Mouse (Mus musculus): Measurements from ENCODE around the gene Ccdc12. TPM values are rescaled to one million over a fixed set of nuclear protein-coding genes. Genes with fewer than 3 reads are reported as not detected.

The Ccdc12 gene
- polyA plus RNA-seq, 1 experiment from 2014 or later: 123 TPM

GRCm38 (mm10) chr9:110732623-110733022 is 76.3 kb downstream of the Ccdc12 start:
- Histone ChIP-seq H3K4me2 (peak overlapping the region; percentile 67), H3K4me1 (peaks cover 97% of the 10 kb centered on the region), H3K36me3 (peaks cover 41% of the 10 kb centered on the region), H3K27me3 (peaks cover 20% of the 10 kb centered on the region), H3K27ac (peak overlapping the region; percentile 84), H3K4me3 (peak overlapping the region; percentile 36), H3K9me3 (no peaks in the 10 kb centered on the region), H3K9ac (peak overlapping the region; percentile 66)
- WGBS: under 1% methylated on average over 26 of the region's 26 CpGs
- ATAC-seq (ENCODE audit: insufficient number of reproducible peaks, insufficient read depth, low FRiP score, low TSS enrichment, low read depth): peak; percentile 87

DNA sequence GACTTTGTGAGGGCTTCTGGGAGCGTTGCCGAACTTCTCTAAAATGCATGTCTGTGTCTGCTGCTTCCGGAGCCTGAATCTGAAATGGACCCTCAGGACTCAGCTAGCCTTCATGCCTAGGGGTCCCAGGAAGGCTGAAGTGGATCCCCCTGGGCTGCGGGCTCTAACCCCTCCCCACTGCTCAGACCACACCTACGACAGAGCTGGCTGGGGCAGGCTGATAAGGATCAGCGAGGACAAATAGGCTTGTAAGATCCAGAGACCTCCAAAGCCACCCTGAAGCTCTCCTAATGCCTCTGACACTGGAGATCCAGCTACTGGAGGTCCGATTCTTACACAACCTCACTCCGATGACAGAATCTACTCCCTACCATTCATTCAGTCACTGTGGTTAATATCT is 76.8 kb downstream of the Ccdc12 start:
- 5% methylated on average over 8 of the region's 8 CpGs for WGBS
- Histone ChIP-seq H3K27me3 (peaks cover 15% of the 10 kb centered on the region), H3K27ac (peak overlapping the region; percentile 84), H3K36me3 (peaks cover 37% of the 10 kb centered on the region), H3K9ac (peak overlapping the region; percentile 66), H3K9me3 (no peaks in the 10 kb centered on the region), H3K4me1 (peaks cover 96% of the 10 kb centered on the region), H3K4me3 (peak overlapping the region; percentile 36), H3K4me2 (peak overlapping the region; percentile 67)
- no peak for ATAC-seq (ENCODE audit: insufficient number of reproducible peaks, insufficient read depth, low FRiP score, low TSS enrichment, low read depth)

DNA sequence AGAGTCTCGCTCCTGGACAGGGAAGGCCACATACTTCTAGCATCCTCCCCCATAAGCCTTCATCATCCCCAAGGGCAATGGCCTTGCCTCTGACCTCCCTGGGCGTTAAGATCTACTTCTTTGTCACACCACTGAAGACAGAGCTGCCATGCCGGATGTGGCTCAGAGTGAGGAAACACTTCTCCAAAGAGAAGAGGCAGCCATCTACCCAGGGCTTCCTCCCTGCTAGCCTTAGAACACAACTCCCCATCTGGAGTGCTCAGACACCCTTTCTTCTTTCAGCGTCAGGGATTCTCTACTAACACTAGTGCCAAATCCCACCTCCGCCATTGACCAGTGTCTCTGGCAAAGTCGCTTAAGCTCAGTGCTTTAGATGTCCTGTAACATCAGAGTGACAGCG is 77.9 kb downstream of the Ccdc12 start:
- Histone ChIP-seq H3K4me2 (peak overlapping the region; percentile 67), H3K4me1 (peaks cover 92% of the 10 kb centered on the region), H3K27me3 (peaks cover 11% of the 10 kb centered on the region)

DNA sequence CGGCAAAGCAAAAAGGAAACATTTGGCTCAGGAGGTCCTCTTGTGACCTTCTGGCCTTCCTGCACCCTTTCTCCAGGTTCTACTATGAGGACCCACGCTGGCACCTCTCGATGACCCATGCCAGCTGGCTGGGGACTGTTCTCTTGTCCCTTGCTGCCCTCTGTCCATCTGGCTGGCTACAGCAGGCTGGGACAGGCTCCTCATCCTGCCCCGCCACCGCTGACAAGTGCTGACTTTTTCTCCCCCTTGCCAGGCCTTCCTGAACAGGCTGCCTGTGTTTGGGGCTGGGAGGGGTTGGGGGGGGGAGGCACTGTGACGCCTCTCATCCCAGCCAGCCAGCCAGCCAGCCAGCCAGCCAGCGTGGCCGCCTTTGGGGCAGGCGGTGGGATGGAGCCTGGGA is 80.1 kb downstream of the Ccdc12 start:
- H3K27ac ChIP-seq: 0 out of 2 replicates have a peak overlapping the region, but pooled peaks have one; percentile 24
- peak overlapping the region; percentile 49 for H3K9ac ChIP-seq
- no peaks in the 10 kb centered on the region for H3K9me3 ChIP-seq
- ATAC-seq (ENCODE audit: insufficient number of reproducible peaks, insufficient read depth, low FRiP score, low TSS enrichment, low read depth): no peak
- peak overlapping the region; percentile 39 for H3K4me2 ChIP-seq
- H3K36me3 ChIP-seq: peaks cover 24% of the 10 kb centered on the region
- H3K27me3 ChIP-seq: peaks cover 24% of the 10 kb centered on the region; the same call in 1 of the 2 replicates
- WGBS: 23% methylated on average over 9 of the region's 9 CpGs
- H3K4me3 ChIP-seq: peak overlapping the region; percentile 2; the same call in 1 of the 2 replicates
- peaks cover 90% of the 10 kb centered on the region for H3K4me1 ChIP-seq

More for the DNA sequence above, 77.9 kb downstream of the Ccdc12 start:
- 0 out of 2 replicates have a peak overlapping the region, but pooled peaks have one; percentile 7 for H3K9ac ChIP-seq
- H3K4me3 ChIP-seq: no peak overlapping the region
- no peaks in the 10 kb centered on the region for H3K9me3 ChIP-seq
- peaks cover 31% of the 10 kb centered on the region for H3K36me3 ChIP-seq
- WGBS: 75% methylated on average over 7 of the region's 7 CpGs
- no peak for ATAC-seq (ENCODE audit: insufficient number of reproducible peaks, insufficient read depth, low FRiP score, low TSS enrichment, low read depth)
- H3K27ac ChIP-seq: no peak overlapping the region

- Histone ChIP-seq H3K4me1 (peaks cover 74% of the 10 kb centered on the region), H3K4me2 (peak overlapping the region; percentile 69; the same call in 1 of the 2 replicates)
- ATAC-seq (ENCODE audit: insufficient number of reproducible peaks, insufficient read depth, low FRiP score, low TSS enrichment, low read depth): no peak
Observed at GRCm38 (mm10) chr9:110738054-110738453, 81.8 kb downstream of the Ccdc12 start.

DNA sequence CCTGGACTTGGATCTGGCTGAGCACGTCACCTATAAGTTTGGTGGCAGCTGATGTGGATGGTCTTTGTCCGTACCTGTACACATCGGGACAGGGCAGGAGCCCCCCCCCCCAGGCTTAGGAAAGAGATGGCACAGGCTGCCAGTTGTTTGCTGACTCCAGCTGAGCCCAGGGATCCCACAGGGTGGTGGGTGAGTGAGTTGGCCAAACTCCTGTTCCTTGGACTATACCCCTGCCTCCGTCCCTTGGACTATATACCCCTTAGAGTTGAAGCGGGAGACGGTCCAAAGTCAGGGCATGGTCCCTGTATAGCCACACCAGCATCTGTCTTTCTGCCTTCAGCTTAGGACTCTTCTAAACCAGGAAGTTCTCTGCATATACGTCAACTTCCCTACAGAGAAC is 83.7 kb downstream of the Ccdc12 start:
- H3K9me3 ChIP-seq: no peaks in the 10 kb centered on the region
- no peak overlapping the region; the same call in 1 of the 2 replicates for H3K27ac ChIP-seq
- ATAC-seq (ENCODE audit: insufficient number of reproducible peaks, insufficient read depth, low FRiP score, low TSS enrichment, low read depth): no peak
- H3K9ac ChIP-seq: peak overlapping the region; percentile 95
- 87% methylated on average over 7 of the region's 7 CpGs for WGBS
- H3K27me3 ChIP-seq: peaks cover 41% of the 10 kb centered on the region
- H3K4me2 ChIP-seq: peak overlapping the region; percentile 69
- peaks cover 24% of the 10 kb centered on the region for H3K36me3 ChIP-seq
- peak overlapping the region; percentile 81 for H3K4me3 ChIP-seq
- H3K4me1 ChIP-seq: peaks cover 63% of the 10 kb centered on the region

More at GRCm38 (mm10) chr9:110738054-110738453, 81.8 kb downstream of the Ccdc12 start:
- Histone ChIP-seq H3K27me3 (peaks cover 29% of the 10 kb centered on the region; the same call in 1 of the 2 replicates), H3K27ac (no peak overlapping the region), H3K36me3 (peaks cover 24% of the 10 kb centered on the region), H3K9ac (0 out of 2 replicates have a peak overlapping the region, but pooled peaks have one; percentile 32), H3K4me3 (peak overlapping the region; percentile 10; the same call in 1 of the 2 replicates), H3K9me3 (no peaks in the 10 kb centered on the region)
- 34% methylated on average over 1 of the region's 1 CpGs for WGBS

GRCm38 (mm10) chr9:110741711-110742294 is 85.5 kb downstream of the Ccdc12 start, which contains the start of gene Myl3:
Gene Myl3, plus strand, starts transcription at chr9:110741861.
- H3K4me1 ChIP-seq: peaks cover 56% of the 10 kb centered on the region
- 2% methylated on average over 17 of the region's 17 CpGs for WGBS

GRCm38 (mm10) chr9:110742295-110742950 is 86.1 kb downstream of the Ccdc12 start:
- H3K4me1 ChIP-seq: peaks cover 56% of the 10 kb centered on the region
- WGBS: 0% methylated on average over 54 of the region's 71 CpGs
- peak overlapping the region; percentile 95 for H3K9ac ChIP-seq
- peak; percentile 72 for ATAC-seq (ENCODE audit: insufficient number of reproducible peaks, insufficient read depth, low FRiP score, low TSS enrichment, low read depth)
- H3K4me3 ChIP-seq: peak overlapping the region; percentile 81
- H3K36me3 ChIP-seq: peaks cover 15% of the 10 kb centered on the region
- H3K4me2 ChIP-seq: peak overlapping the region; percentile 69
- H3K9me3 ChIP-seq: no peaks in the 10 kb centered on the region
- H3K27ac ChIP-seq: peak overlapping the region; percentile 98
- peaks cover 44% of the 10 kb centered on the region for H3K27me3 ChIP-seq

More at GRCm38 (mm10) chr9:110741711-110742294, 85.5 kb downstream of the Ccdc12 start, which contains the start of gene Myl3:
- peak within 1 kb of the TSS; percentile 98 for H3K27ac ChIP-seq
- H3K36me3 ChIP-seq: peaks cover 17% of the 10 kb centered on the region
- peak within 1 kb of the TSS; percentile 95 for H3K9ac ChIP-seq
- peaks cover 44% of the 10 kb centered on the region for H3K27me3 ChIP-seq
- H3K4me2 ChIP-seq: peak within 1 kb of the TSS; percentile 69
- no peak for ATAC-seq (ENCODE audit: insufficient number of reproducible peaks, insufficient read depth, low FRiP score, low TSS enrichment, low read depth)
- H3K9me3 ChIP-seq: no peaks in the 10 kb centered on the region
- H3K4me3 ChIP-seq: peak within 1 kb of the TSS; percentile 81

- H3K4me3 ChIP-seq: peak overlapping the region; percentile 81
- WGBS: under 1% methylated on average over 43 of the region's 49 CpGs
- peaks cover 44% of the 10 kb centered on the region for H3K27me3 ChIP-seq
- H3K4me1 ChIP-seq: peaks cover 53% of the 10 kb centered on the region
- no peaks in the 10 kb centered on the region for H3K9me3 ChIP-seq
- ATAC-seq (ENCODE audit: insufficient number of reproducible peaks, insufficient read depth, low FRiP score, low TSS enrichment, low read depth): peak; percentile 12; the same call in 1 of the 2 replicates
- H3K9ac ChIP-seq: peak overlapping the region; percentile 95
- H3K27ac ChIP-seq: peak overlapping the region; percentile 98
- H3K4me2 ChIP-seq: peak overlapping the region; percentile 69
- peaks cover 15% of the 10 kb centered on the region for H3K36me3 ChIP-seq
Observed at GRCm38 (mm10) chr9:110742951-110743455, 86.7 kb downstream of the Ccdc12 start.

DNA sequence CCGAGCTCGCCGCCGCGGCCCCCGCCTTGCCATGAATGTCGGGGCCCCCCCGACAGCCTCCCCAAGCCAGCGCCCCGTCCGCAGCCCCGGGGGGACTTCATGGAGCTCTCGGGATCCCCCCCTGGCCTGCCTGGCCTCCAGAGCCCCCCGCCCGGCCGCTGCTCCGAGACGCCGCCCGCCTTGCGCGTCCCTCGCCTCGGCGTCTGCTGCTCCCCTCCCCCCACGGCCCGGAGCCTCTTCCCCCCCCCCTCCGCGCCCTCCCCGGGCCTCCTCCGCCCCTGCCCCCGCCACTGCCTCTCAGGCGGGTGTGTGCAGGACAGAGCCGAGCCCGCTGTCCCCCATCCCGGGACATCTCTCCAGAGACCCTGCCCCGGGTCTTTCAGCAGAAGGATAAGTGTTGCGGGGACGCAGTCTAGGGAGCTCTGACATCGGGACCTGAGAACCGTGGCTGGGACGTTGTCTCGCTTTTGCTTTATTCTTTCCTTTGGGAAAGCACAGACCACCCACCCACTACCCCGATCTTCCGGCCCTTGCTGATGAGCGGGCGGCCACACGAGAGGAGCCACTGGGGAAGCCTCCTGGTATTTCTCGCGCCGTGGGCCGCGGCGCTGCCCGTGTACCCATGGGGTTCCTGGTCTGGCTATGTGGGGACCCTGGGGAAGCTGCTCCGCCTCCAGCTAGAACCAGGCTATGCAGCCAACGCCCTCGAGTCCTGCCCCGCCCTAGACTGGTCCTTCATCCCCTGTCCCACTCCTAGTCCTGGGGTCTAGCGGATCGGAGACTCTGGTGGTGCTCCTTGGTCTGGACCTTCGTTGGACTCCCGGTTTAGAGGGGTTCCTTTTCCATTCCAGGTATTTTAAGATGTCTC is 87.4 kb downstream of the Ccdc12 start:
- ATAC-seq (ENCODE audit: insufficient number of reproducible peaks, insufficient read depth, low FRiP score, low TSS enrichment, low read depth): no peak
- H3K4me1 ChIP-seq: peaks cover 55% of the 10 kb centered on the region

GRCm38 (mm10) chr9:110745752-110746151 is 89.4 kb downstream of the Ccdc12 start:
- WGBS: 20% methylated on average over 5 of the region's 5 CpGs
- Histone ChIP-seq H3K9ac (no peak overlapping the region), H3K9me3 (no peaks in the 10 kb centered on the region), H3K4me2 (no peak overlapping the region), H3K27ac (no peak overlapping the region), H3K36me3 (0 out of 2 replicates have a peak, but pooled peaks cover 3% of the 10 kb centered on the region), H3K4me3 (no peak overlapping the region), H3K27me3 (peaks cover 35% of the 10 kb centered on the region), H3K4me1 (peaks cover 49% of the 10 kb centered on the region)
- no peak for ATAC-seq (ENCODE audit: insufficient number of reproducible peaks, insufficient read depth, low FRiP score, low TSS enrichment, low read depth)

More for the DNA sequence above, 87.4 kb downstream of the Ccdc12 start:
- Histone ChIP-seq H3K27ac (peak overlapping the region; percentile 98), H3K4me2 (peak overlapping the region; percentile 69), H3K9me3 (no peaks in the 10 kb centered on the region), H3K4me3 (peak overlapping the region; percentile 81), H3K27me3 (peaks cover 44% of the 10 kb centered on the region), H3K36me3 (peaks cover 15% of the 10 kb centered on the region), H3K9ac (peak overlapping the region; percentile 95)
- WGBS: 2% methylated on average over 43 of the region's 63 CpGs

Data from embryonic facial prominence, embryonic 13.5 days (tissue).